Mouse (Mus musculus): ENCODE measurements around the gene Cog7. TPM values are rescaled to one million over a fixed set of nuclear protein-coding genes. Genes with fewer than 3 reads are reported as not detected.

Cog7 gene
- polyA plus RNA-seq, 1 experiment = not detected

DNA sequence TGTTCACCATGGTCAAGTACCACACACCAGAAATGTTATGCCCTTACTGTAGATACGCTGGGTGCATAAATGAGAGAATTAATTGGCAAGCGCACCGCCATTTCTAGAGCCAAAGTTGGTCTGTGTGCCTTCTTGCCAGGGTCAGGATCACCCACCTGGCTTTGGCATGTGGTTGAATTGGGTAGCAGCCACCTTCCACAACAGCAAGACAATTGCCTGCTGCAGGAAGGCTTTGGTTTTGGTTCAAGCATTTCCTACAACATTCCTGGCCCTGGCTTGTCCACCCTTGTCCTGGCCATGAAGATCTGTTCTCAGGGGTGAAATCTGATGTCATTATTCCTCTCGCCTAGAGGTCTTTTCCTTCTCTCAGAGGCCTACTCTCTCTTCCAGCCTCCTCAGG is 30.9 kb upstream of the Cog7 start:
- TF ChIP-seq POLR2A (IDR thresholded peaks at IDR 0.05; ENCODE audit: insufficient read depth, low read depth, low read length) (no peak), CTCF (IDR thresholded peaks at IDR 0.05; ENCODE audit: insufficient read depth, low read depth, low read length) (no peak)
- 93% methylated on average over 4 of the region's 4 CpGs for WGBS
- Histone ChIP-seq H3K4me3 (ENCODE audit: insufficient read depth, low read depth, low read length) (no peak overlapping the region), H3K27ac (ENCODE audit: insufficient read depth, low read depth, low read length) (no peak overlapping the region), H3K4me1 (ENCODE audit: control insufficient read depth, insufficient read depth, low read length) (peaks cover 18% of the 10 kb centered on the region)

DNA sequence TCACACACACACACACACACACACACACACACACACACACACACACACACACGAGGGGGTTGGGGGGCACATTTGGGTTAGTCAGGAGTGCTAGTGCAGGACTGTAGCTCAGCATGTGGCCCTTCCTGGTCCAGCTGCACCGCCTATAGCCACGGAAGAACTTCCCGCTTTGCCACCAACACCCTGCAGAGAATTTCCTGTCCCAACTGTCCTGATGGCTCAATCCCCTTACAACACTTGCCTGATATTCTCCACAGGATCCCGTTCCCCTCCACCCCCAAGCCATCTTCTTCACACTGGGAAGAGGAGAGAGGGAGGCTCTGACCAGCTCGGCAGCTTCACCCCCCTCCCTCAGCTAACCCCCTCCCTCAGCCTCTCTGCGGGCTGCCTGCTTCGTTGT is 18.9 kb upstream of the Cog7 start:
- H3K4me3 ChIP-seq (ENCODE audit: insufficient read depth, low read depth, low read length) = no peak overlapping the region
- no peak overlapping the region for H3K27ac ChIP-seq (ENCODE audit: insufficient read depth, low read depth, low read length)
- TF ChIP-seq POLR2A (IDR thresholded peaks at IDR 0.05; ENCODE audit: insufficient read depth, low read depth, low read length) (no peak), CTCF (IDR thresholded peaks at IDR 0.05; ENCODE audit: insufficient read depth, low read depth, low read length) (no peak)
- H3K4me1 ChIP-seq (ENCODE audit: control insufficient read depth, insufficient read depth, low read length) = no peaks in the 10 kb centered on the region
- WGBS = 77% methylated on average over 8 of the region's 8 CpGs

DNA sequence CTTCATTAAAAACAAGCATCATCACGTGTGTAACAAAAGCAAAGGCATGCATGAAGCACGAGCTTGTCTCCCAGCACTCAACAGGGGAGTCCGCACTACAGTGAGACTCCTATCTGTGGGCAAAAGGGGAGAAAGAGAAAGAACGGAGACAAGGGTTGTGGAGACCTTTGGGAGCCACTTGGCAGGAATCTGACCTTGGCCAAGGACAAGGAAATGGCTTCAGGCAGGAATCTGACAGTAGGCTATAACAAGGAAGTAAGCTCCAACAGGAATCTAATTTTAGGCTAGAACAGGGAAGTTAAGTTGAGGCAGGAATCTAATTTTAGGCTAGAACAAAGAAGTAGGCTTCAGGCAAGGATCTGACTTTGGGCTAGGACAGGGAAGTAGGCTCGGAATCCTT is 14.4 kb upstream of the Cog7 start:
- WGBS = 91% methylated on average over 5 of the region's 5 CpGs
- no peak overlapping the region for H3K4me3 ChIP-seq (ENCODE audit: insufficient read depth, low read depth, low read length)
- H3K27ac ChIP-seq (ENCODE audit: insufficient read depth, low read depth, low read length) = no peak overlapping the region
- TF ChIP-seq CTCF (IDR thresholded peaks at IDR 0.05; ENCODE audit: insufficient read depth, low read depth, low read length) = no peak
- no peak for TF ChIP-seq POLR2A (IDR thresholded peaks at IDR 0.05; ENCODE audit: insufficient read depth, low read depth, low read length)
- H3K4me1 ChIP-seq (ENCODE audit: control insufficient read depth, insufficient read depth, low read length) = no peaks in the 10 kb centered on the region

DNA sequence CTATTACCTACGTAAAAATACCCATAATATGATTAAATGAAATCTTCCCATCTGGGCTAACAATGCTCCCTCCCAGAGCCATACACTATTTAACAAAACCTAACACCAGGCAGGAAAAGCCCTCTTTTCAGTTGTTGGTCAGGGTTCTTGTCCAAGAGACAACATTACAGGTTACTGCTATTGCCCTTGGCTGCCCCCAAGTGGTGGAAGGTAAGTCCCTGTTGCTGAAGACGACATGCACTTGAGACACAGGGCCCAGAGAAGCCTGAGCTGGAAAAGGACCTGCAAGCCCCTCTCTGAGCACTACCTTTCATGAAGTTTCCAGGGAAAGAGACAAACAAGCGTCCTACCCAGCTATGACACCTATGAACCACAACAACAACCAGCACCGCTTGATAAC is 6.5 kb downstream of the Cog7 start:
- no peak for TF ChIP-seq POLR2A (IDR thresholded peaks at IDR 0.05; ENCODE audit: insufficient read depth, low read depth, low read length)
- no peak overlapping the region for H3K27ac ChIP-seq (ENCODE audit: insufficient read depth, low read depth, low read length)
- H3K4me1 ChIP-seq (ENCODE audit: control insufficient read depth, insufficient read depth, low read length) = no peaks in the 10 kb centered on the region
- 60% methylated on average over 4 of the region's 4 CpGs for WGBS
- H3K4me3 ChIP-seq (ENCODE audit: insufficient read depth, low read depth, low read length) = no peak overlapping the region

DNA sequence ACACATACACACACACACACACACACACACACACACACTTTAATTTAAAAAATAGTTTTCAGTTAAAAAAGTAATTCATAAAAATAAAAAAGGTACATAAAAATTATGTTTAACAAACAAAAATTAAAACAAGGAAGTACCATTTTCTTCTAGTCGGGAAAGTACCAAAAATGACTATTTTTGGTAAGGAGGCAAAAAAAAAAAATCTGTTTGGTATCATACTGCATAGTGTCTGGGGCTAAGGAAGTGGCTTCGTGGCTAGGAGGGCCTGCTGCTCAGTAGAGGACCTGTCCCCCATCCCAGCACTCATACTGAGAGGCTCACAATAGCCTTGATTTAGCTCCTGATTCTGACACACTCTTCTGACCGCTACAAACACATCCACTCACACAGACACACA is 9.8 kb downstream of the Cog7 start:
- no peak overlapping the region for H3K4me3 ChIP-seq (ENCODE audit: insufficient read depth, low read depth, low read length)
- TF ChIP-seq CTCF (IDR thresholded peaks at IDR 0.05; ENCODE audit: insufficient read depth, low read depth, low read length) (no peak), POLR2A (IDR thresholded peaks at IDR 0.05; ENCODE audit: insufficient read depth, low read depth, low read length) (no peak)
- WGBS = 85% methylated on average over 3 of the region's 3 CpGs
- no peak overlapping the region for H3K27ac ChIP-seq (ENCODE audit: insufficient read depth, low read depth, low read length)
- H3K4me1 ChIP-seq (ENCODE audit: control insufficient read depth, insufficient read depth, low read length) = no peaks in the 10 kb centered on the region

DNA sequence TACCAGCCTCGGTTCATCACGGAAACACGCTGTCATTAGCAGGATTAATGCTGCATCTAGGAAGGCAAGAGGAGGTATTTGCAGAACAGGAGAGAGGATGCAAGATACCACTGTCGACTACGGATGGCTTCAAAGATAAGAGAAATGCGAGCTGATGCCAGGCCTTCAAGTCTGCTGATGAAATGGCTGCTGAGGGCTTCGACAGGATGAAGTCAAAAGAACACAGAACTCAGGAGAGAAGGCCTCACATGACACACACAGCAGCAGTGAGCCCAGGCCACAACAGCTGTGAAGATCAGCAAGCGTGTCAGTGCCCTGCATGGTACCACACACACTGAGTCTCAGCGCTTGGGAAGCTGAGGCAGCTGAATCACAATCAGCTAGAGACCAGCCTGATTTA is 11.3 kb downstream of the Cog7 start:
- Histone ChIP-seq H3K4me3 (ENCODE audit: insufficient read depth, low read depth, low read length) (no peak overlapping the region), H3K4me1 (ENCODE audit: control insufficient read depth, insufficient read depth, low read length) (no peaks in the 10 kb centered on the region), H3K27ac (ENCODE audit: insufficient read depth, low read depth, low read length) (no peak overlapping the region)
- TF ChIP-seq POLR2A (IDR thresholded peaks at IDR 0.05; ENCODE audit: insufficient read depth, low read depth, low read length) = no peak
- TF ChIP-seq CTCF (IDR thresholded peaks at IDR 0.05; ENCODE audit: insufficient read depth, low read depth, low read length) = no peak
- WGBS = 88% methylated on average over 9 of the region's 9 CpGs

DNA sequence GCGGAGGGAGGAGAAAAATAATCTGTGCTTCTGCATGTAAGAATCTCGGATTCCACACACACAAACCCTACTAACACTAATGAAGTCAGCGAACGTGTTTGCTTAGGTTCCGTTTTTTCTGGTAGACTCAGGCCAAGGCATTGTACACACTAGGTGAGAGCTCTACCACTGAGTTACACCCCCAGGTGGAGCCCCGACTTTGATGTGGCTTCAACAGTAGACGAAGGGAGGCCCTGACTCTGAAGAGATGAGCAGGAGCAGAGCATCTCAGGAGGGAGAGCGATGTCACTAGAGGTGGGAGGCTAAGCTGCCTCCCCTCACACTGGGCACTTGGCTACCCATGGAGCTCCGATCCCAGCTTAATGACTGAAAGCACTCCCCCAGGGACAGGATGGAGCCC is 12.7 kb downstream of the Cog7 start:
- 92% methylated on average over 9 of the region's 9 CpGs for WGBS
- Histone ChIP-seq H3K4me1 (ENCODE audit: control insufficient read depth, insufficient read depth, low read length) (no peaks in the 10 kb centered on the region), H3K4me3 (ENCODE audit: insufficient read depth, low read depth, low read length) (no peak overlapping the region), H3K27ac (ENCODE audit: insufficient read depth, low read depth, low read length) (no peak overlapping the region)
- no peak for TF ChIP-seq POLR2A (IDR thresholded peaks at IDR 0.05; ENCODE audit: insufficient read depth, low read depth, low read length)
- no peak for TF ChIP-seq CTCF (IDR thresholded peaks at IDR 0.05; ENCODE audit: insufficient read depth, low read depth, low read length)

DNA sequence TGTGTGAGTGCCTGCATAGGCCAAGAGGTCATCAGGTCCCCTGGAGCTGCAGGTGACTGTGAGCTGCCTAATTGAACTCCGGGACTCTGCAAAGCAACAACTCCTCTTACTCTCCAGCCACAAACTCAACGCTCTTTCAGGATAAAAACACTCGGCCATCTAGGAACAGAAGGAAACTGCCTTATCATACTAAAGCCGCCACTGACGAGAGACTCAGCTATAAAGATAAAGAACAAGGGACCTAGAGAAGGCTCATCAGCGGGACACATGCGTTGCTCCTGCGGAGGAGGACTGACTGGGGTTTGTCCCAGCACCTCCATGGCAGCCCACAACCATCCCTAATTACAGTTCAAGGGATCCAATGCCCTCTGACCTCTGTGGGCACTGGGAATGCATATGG is 13.3 kb downstream of the Cog7 start:
- TF ChIP-seq CTCF (IDR thresholded peaks at IDR 0.05; ENCODE audit: insufficient read depth, low read depth, low read length) = no peak
- TF ChIP-seq POLR2A (IDR thresholded peaks at IDR 0.05; ENCODE audit: insufficient read depth, low read depth, low read length) = no peak
- Histone ChIP-seq H3K4me1 (ENCODE audit: control insufficient read depth, insufficient read depth, low read length) (no peaks in the 10 kb centered on the region), H3K4me3 (ENCODE audit: insufficient read depth, low read depth, low read length) (no peak overlapping the region), H3K27ac (ENCODE audit: insufficient read depth, low read depth, low read length) (no peak overlapping the region)
- WGBS = 87% methylated on average over 8 of the region's 8 CpGs

DNA sequence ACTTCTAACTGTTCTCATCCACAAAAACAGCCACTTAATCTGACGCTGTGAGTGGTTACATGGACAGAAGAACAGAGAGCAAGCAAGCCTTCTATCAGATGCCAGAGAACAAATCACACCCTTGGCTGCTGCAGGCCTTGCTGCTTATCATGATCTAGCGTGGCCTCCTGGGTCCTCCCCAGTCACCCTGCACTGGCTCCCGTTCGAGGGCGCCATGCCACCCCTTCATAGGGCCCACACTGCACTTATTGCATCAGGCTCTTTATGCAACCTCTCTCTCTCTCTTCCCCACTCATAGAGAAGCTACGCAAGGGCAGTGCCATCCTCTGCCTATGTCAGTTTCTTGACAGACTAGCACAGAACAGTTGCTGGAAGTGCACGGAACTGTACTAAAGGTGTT is 15.3 kb downstream of the Cog7 start:
- 87% methylated on average over 7 of the region's 7 CpGs for WGBS
- no peaks in the 10 kb centered on the region for H3K4me1 ChIP-seq (ENCODE audit: control insufficient read depth, insufficient read depth, low read length)
- no peak overlapping the region for H3K27ac ChIP-seq (ENCODE audit: insufficient read depth, low read depth, low read length)
- TF ChIP-seq CTCF (IDR thresholded peaks at IDR 0.05; ENCODE audit: insufficient read depth, low read depth, low read length) (no peak), POLR2A (IDR thresholded peaks at IDR 0.05; ENCODE audit: insufficient read depth, low read depth, low read length) (no peak)
- H3K4me3 ChIP-seq (ENCODE audit: insufficient read depth, low read depth, low read length) = no peak overlapping the region

DNA sequence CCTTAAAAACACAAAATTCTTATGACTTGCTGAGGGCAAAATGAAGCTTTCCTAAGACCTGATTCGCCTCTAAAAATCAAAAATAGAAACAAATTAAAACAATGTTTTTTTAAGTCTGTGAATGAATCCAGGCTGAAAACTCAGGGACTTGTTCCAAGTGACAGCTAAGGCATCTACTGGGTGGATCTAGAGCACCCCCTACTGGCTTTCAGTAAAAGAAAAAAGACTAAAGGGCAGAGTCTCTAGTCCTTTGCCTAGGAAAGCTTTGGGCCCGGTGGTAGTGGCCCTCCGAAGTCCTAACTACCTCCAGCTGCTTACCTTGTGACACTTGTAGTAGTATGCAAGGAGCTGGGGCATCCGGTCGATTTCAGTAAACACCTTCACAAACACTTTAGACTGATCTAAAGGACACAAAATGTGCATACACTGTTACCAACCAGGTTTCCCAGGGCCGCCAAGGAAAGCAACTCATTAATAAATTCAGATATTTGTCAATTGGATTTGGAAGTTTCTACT is 17.6 kb downstream of the Cog7 start:
- H3K27ac ChIP-seq (ENCODE audit: insufficient read depth, low read depth, low read length) = no peak overlapping the region
- H3K4me1 ChIP-seq (ENCODE audit: control insufficient read depth, insufficient read depth, low read length) = no peaks in the 10 kb centered on the region
- H3K4me3 ChIP-seq (ENCODE audit: insufficient read depth, low read depth, low read length) = no peak overlapping the region
- WGBS = 64% methylated on average over 6 of the region's 6 CpGs
- TF ChIP-seq CTCF (IDR thresholded peaks at IDR 0.05; ENCODE audit: insufficient read depth, low read depth, low read length) (no peak), POLR2A (IDR thresholded peaks at IDR 0.05; ENCODE audit: insufficient read depth, low read depth, low read length) (no peak)

Data from olfactory bulb, adult 2 months (tissue).